Mouse (Mus musculus): ENCODE results near the gene Rps6kc1. TPM values are rescaled to one million over a fixed set of nuclear protein-coding genes. Genes with fewer than 3 reads are reported as not detected.

The Rps6kc1 gene
- polyA plus RNA-seq (2015; fragmentation: Illumina TruSeq; extraction: RNeasy Lipid Tissue Mini Kit (QIAGEN cat#74804); ENCODE audit: insufficient read depth, low read depth, low replicate concordance): 5.1 TPM

GRCm38 (mm10) chr1:190911415-190912123, at the start of gene Rps6kc1:
Gene Rps6kc1 (minus strand): TSS chr1:190911770.

GRCm38 (mm10) chr1:190924812-190925211, 13.2 kb upstream of the Rps6kc1 start, which contains the start of gene Angel2:
Gene Angel2 (plus strand): TSS chr1:190925112.

Other genes with a start within 250 kb of the Rps6kc1 start
- 7.1 TPM for gene Angel2, start 13.3 kb upstream of the Rps6kc1 start, polyA plus RNA-seq (2015; fragmentation: Illumina TruSeq; extraction: RNeasy Lipid Tissue Mini Kit (QIAGEN cat#74804); ENCODE audit: insufficient read depth, low read depth, low replicate concordance)
- not detected for gene Vash2, start 67.5 kb upstream of the Rps6kc1 start, polyA plus RNA-seq (2015; fragmentation: Illumina TruSeq; extraction: RNeasy Lipid Tissue Mini Kit (QIAGEN cat#74804); ENCODE audit: insufficient read depth, low read depth, low replicate concordance)
- gene Flvcr1, start 114.4 kb upstream of the Rps6kc1 start, polyA plus RNA-seq (2015; fragmentation: Illumina TruSeq; extraction: RNeasy Lipid Tissue Mini Kit (QIAGEN cat#74804); ENCODE audit: insufficient read depth, low read depth, low replicate concordance): 3.6 TPM
- gene Spata45, start 124.9 kb upstream of the Rps6kc1 start, polyA plus RNA-seq (2015; fragmentation: Illumina TruSeq; extraction: RNeasy Lipid Tissue Mini Kit (QIAGEN cat#74804); ENCODE audit: insufficient read depth, low read depth, low replicate concordance): not detected
- 10.7 TPM for gene Tatdn3, start 151.2 kb upstream of the Rps6kc1 start, polyA plus RNA-seq (2015; fragmentation: Illumina TruSeq; extraction: RNeasy Lipid Tissue Mini Kit (QIAGEN cat#74804); ENCODE audit: insufficient read depth, low read depth, low replicate concordance)
- not detected for gene Nsl1, start 151.2 kb upstream of the Rps6kc1 start, polyA plus RNA-seq (2015; fragmentation: Illumina TruSeq; extraction: RNeasy Lipid Tissue Mini Kit (QIAGEN cat#74804); ENCODE audit: insufficient read depth, low read depth, low replicate concordance)
- gene Batf3, start 186.1 kb upstream of the Rps6kc1 start, polyA plus RNA-seq (2015; fragmentation: Illumina TruSeq; extraction: RNeasy Lipid Tissue Mini Kit (QIAGEN cat#74804); ENCODE audit: insufficient read depth, low read depth, low replicate concordance): 1.9 TPM

Data from pancreas, adult 10 weeks (tissue).